Mouse (Mus musculus) cerebellum, adult 9-10 months (tissue): ENCODE results near the gene Gm11111.

ENCODE experiments used
- DNase-seq: peaks from one replicate; pipeline ENCODE4 v3.0.0; 2022

Gene Gm11111

GRCm38 (mm10) chr5:98585915-98586314 lies 33.4 kb downstream of the Gm11111 start:
- DNase-seq, result no peak
